Mouse (Mus musculus): ENCODE measurements around the gene Arpp21. TPM values are rescaled to one million over a fixed set of nuclear protein-coding genes. Genes with fewer than 3 reads are reported as not detected.

Gene Arpp21
- polyA plus RNA-seq, 1 experiment, result not detected

DNA sequence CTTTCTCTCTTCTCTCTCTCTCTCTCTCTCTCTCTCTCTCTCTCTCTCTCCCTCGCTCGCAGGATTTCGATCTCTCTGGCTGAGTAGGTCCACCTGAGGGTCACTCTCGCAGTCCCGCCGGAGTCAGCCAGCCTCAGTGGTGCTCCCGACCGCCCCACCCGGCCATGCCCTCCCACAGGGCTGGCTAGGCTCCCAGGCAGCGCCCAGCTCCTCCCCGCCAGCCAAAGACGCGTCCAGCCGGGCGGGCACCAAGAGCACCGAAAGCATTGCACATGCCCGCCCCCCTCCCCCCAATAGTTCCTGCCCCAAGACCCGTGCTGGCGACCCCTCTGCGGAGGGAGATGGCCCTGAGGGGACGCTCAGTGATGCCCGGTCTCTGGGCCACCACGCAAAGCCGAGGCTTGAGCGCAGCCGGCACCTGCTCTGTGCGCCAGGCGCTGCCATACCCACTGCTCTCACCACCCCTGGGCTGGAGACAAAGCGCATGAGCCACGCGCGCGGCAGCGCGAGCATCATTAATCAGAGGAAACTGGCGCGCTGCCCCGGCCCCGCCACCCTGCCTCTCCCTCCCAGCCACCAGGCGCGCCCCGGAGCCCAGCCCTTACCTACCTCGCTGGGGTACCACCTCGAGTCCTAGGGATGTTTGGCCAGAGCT lies 570 bp downstream of the Arpp21 start:
- no peaks in the 10 kb centered on the region; the same call in 1 of the 2 replicates for H3K4me1 ChIP-seq (ENCODE audit: control insufficient read depth, insufficient read depth, insufficient read length, low read length)
- no peak overlapping the region for H3K4me3 ChIP-seq (ENCODE audit: insufficient read depth, low read depth, low read length)
- H3K27ac ChIP-seq (replicated peaks; ENCODE audit: low read depth, low read length), result no peak overlapping the region

DNA sequence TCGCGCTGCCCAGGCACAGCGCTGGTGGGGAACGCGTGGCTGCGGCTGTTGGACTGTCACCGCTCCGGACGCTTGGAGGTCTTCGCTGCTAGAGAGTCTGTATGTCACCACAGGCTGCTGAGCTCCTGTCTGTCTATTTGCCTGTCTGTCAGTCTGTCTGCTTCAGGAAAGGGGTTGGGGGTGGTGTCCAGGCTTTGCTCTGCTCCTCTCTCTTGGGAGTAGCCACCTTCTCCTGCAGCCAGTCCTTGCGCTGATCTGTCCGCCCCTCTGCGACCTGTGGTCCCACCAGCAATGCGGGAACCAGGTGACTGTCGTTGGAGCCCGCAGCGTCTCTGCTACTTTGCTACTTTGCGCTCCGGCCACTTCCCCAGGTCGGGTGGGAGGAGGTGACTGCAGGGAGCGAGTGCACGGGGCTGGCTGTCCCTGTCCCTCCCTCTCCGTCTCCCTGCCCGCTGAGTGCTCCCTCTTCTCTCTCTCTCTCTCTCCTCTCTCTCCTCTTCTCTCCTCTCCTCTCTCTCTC lies 1.2 kb downstream of the Arpp21 start:
- Histone ChIP-seq H3K4me3 (ENCODE audit: insufficient read depth, low read depth, low read length) (no peak overlapping the region), H3K27ac (replicated peaks; ENCODE audit: low read depth, low read length) (no peak overlapping the region)

DNA sequence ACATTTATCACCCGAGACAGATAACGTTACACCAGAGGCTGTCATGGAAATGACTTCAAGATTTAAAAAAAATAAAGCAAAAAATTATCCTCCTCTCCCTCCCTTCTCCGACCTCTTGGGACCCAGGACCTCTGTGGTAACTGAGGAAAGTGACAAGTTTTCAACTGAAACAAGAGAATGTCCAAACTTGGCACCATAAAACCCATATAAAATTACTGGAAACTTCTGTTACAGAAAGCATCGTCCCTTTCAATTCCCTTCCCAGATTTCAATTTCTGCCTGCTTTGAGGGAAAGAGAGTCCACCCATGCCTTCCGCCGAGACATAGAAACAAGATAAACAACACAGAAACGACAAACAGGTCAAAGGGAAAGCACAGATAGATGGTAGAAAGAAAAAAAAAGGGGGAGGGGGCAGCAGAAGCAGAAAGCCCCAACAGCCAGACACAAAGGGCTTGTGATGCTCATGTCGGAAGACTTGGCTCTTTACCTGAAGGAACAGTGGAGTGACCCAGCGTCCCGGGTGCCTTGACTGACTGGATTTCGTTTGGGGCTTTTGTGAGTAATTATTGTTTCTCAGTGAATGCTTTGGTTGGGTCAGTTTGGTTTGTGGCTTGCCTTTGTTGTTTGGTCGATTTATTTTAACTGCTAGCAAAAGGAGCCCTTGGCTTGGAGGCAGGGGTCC lies 1.8 kb downstream of the Arpp21 start:
- no peaks in the 10 kb centered on the region; the same call in 1 of the 2 replicates for H3K4me1 ChIP-seq (ENCODE audit: control insufficient read depth, insufficient read depth, insufficient read length, low read length)
- no peak overlapping the region for H3K4me3 ChIP-seq (ENCODE audit: insufficient read depth, low read depth, low read length)
- H3K27ac ChIP-seq (replicated peaks; ENCODE audit: low read depth, low read length), result no peak overlapping the region

More for the DNA sequence above, 1.2 kb downstream of the Arpp21 start:
- H3K4me1 ChIP-seq (ENCODE audit: control insufficient read depth, insufficient read depth, insufficient read length, low read length), result no peaks in the 10 kb centered on the region; the same call in 1 of the 2 replicates

DNA sequence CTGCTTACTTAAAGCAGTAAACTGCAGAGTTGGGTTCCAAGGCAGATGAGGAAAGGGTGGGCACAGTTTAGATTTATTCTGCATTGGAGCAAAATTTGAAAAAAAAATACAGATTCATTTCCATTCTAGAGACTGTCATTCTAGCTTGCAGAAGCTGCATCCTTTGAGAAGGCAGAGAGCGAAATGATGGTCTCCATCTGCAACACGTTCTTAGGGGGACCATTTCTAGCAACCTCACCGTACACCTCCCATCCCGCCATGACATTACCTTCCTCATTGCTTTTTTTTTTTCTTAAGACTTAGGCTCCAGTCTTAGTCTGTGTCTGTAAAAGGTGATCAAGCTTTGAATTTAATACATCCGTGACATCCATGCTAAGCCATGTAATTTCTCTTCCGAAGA lies 2.4 kb downstream of the Arpp21 start:
- Histone ChIP-seq H3K4me3 (ENCODE audit: insufficient read depth, low read depth, low read length) (no peak overlapping the region), H3K27ac (replicated peaks; ENCODE audit: low read depth, low read length) (no peak overlapping the region), H3K4me1 (ENCODE audit: control insufficient read depth, insufficient read depth, insufficient read length, low read length) (no peaks in the 10 kb centered on the region; the same call in 1 of the 2 replicates)

DNA sequence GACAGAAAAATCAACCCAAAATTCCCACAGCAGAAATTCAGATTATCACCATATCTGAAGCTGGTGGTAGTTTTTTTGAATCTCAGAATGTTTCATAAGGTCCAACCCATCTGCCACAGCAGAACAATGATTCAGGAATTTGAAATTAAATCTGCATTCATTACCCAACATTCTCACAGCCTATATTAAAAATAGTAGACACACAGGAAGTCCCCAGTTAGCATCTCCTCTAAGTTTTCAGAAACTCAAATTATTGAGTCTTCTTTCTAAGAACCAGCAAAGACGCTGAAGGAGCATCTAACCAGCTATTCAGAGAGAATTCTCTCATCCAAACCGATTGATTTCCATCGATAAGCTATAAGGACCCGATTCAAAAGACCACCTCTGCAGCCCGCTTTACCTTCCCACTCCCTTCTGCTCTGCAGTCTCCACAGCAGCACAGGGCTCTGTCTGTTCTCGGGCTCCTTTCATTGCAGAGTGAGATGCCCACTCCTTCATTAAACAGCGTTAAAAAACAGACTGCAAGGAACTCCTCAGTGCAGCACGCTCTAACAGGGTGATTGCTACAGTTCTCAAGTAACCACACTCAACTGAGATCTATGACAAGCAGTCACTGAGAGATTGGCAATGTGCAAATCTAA lies 3.7 kb downstream of the Arpp21 start:
- Histone ChIP-seq H3K4me1 (ENCODE audit: control insufficient read depth, insufficient read depth, insufficient read length, low read length) (no peaks in the 10 kb centered on the region; the same call in 1 of the 2 replicates), H3K27ac (replicated peaks; ENCODE audit: low read depth, low read length) (no peak overlapping the region), H3K4me3 (ENCODE audit: insufficient read depth, low read depth, low read length) (no peak overlapping the region)

DNA sequence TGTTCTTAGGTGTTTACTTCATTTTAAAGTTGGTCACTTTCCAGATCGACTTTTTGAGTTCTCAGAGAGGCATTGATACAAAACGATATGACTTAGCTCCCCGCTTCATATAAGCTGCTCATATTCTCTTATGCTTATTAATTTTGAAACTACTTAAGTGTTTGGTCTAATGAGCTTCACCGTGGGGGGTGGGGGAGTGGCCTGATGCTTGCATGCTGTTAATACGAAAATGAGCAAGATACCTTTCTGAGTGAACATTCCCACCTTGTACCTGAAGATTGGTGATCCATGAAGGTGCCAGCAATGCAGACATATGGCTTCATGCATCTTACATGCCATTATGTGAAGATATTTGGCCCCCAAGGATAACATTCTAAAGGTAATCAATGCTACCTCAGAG lies 4.4 kb downstream of the Arpp21 start:
- Histone ChIP-seq H3K4me3 (ENCODE audit: insufficient read depth, low read depth, low read length) (no peak overlapping the region), H3K27ac (replicated peaks; ENCODE audit: low read depth, low read length) (no peak overlapping the region), H3K4me1 (ENCODE audit: control insufficient read depth, insufficient read depth, insufficient read length, low read length) (no peaks in the 10 kb centered on the region; the same call in 1 of the 2 replicates)

DNA sequence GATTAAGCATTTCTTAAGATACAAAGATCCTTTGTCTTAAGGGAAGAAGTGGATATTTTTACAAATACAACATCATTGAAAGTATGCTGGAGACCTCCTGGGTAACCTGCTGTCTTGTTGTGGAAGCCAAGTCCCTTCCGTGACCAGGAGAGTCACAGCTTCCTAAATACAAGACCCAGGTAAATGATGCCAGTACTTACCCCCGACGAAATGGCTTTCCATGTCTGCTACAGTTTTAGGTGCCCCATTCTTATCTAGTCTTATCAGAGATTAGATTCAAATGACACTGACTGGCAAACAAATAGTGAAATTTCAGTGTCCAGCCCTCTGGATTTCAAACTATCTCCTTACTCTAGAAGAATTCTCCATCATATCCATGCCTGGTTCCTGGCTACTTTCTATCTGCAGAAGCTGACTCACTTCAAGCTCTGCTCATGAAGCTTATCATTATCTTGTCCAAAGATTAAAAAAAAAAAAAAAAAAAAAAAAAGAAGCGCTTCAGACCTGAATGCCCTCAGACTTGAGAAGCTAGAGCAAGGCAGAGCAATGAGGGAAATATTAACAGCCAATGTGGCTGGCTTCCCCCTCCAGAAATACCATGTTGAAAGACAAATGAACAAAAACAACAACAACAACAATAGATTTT lies 4.9 kb downstream of the Arpp21 start:
- H3K4me3 ChIP-seq (ENCODE audit: insufficient read depth, low read depth, low read length), result no peak overlapping the region
- no peaks in the 10 kb centered on the region; the same call in 1 of the 2 replicates for H3K4me1 ChIP-seq (ENCODE audit: control insufficient read depth, insufficient read depth, insufficient read length, low read length)
- H3K27ac ChIP-seq (replicated peaks; ENCODE audit: low read depth, low read length), result no peak overlapping the region

DNA sequence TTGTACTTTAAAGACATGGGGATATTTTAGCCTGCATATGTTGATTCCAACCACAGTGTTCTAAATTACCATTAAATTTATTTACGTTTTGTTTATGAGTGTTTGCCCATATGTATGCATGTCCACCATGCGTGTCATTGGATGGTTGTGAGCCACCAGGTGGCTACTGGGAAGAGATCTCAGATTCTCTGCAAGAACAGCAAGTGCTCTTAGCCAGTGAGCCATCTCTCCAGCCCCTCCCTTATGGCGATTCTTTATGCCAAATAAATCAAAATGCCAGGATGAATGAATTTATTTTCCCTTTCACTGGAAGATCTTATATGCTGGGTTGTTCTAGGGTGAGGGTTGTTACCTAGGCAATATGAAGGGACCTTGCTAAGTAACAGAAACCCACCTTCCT lies 7.3 kb downstream of the Arpp21 start:
- H3K4me1 ChIP-seq (ENCODE audit: control insufficient read depth, insufficient read depth, insufficient read length, low read length), result no peaks in the 10 kb centered on the region
- no peak overlapping the region for H3K27ac ChIP-seq (replicated peaks; ENCODE audit: low read depth, low read length)
- H3K4me3 ChIP-seq (ENCODE audit: insufficient read depth, low read depth, low read length), result no peak overlapping the region

DNA sequence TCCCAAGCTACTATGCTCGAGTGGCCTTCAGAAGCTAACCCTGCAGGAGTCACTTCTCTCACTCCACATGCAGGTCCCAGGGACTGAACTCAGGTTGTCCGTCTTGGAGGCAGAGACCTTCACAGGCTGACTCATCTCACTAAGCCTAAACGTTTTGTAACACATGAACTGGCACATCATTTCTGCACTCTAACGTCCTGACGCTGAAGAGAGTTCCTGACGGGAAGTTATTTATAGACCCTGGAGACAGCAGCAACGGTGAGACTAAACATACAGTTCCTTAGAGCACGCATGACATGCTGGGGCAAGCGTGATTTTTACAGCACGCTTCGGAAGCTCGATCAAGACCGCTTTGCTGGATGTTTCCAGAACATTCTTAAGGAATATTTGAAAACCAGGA lies 8.6 kb downstream of the Arpp21 start:
- H3K4me1 ChIP-seq (ENCODE audit: control insufficient read depth, insufficient read depth, insufficient read length, low read length), result no peaks in the 10 kb centered on the region
- no peak overlapping the region for H3K4me3 ChIP-seq (ENCODE audit: insufficient read depth, low read depth, low read length)
- H3K27ac ChIP-seq (replicated peaks; ENCODE audit: low read depth, low read length), result no peak overlapping the region

DNA sequence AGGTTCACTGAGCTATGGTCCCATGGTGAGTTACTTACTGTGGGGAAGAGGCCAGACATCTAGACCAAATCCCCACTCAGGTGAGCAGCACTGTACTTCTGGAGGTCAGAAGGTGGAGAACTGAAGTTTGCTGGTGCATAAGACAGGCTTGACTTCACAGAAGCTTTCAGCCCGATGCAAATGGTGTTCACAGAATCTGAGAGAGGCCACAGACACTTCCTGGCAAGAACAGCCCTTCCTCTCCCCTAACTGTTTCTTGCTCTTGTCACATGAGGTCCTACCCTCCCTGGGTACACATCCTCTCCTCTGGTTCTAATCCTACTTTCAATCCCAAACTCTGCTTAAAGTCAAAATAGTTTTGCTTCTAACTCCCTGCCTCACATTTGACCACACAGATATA lies 9.2 kb downstream of the Arpp21 start:
- no peaks in the 10 kb centered on the region for H3K4me1 ChIP-seq (ENCODE audit: control insufficient read depth, insufficient read depth, insufficient read length, low read length)
- H3K27ac ChIP-seq (replicated peaks; ENCODE audit: low read depth, low read length), result no peak overlapping the region
- H3K4me3 ChIP-seq (ENCODE audit: insufficient read depth, low read depth, low read length), result no peak overlapping the region

DNA sequence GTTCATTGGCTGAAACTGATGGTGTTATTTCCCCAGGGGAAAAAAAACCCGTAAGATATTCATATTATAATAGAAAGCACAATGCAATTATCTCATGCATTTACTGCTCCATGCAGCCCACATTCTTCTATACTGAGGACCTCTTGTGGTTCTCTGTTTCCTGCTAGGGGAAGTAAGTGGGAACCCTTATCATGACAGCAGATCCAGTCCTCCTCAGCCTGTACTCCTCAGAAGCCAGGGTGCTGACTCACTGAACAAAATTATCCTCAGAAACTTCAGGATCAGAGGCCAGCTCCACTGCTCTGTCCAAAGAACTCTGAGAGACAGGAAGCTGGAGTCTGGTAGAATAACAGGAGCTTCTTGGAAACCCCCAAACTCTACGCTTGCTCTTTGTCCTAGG lies 10.7 kb downstream of the Arpp21 start:
- Histone ChIP-seq H3K4me1 (ENCODE audit: control insufficient read depth, insufficient read depth, insufficient read length, low read length) (no peaks in the 10 kb centered on the region), H3K27ac (replicated peaks; ENCODE audit: low read depth, low read length) (no peak overlapping the region), H3K4me3 (ENCODE audit: insufficient read depth, low read depth, low read length) (no peak overlapping the region)

DNA sequence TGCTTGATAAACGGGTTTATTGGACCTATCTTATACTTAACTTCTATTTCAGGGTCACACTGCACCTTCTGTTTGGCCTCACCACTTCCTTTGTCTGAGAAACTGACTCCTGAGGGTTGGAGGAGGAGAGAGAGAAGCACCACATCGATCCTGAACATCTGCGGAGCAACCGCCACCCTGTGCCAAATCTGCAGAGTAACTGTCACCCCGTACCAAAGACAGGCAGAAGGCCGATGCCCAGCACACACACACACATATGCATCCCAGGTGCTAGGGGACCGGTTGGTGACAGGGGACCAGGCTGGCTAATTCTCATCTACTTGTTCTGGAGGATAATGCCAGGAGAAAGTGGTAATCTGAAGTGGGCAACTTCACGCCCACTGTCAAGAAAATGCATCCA lies 16.4 kb downstream of the Arpp21 start:
- no peaks in the 10 kb centered on the region for H3K4me1 ChIP-seq (ENCODE audit: control insufficient read depth, insufficient read depth, insufficient read length, low read length)
- no peak overlapping the region for H3K27ac ChIP-seq (replicated peaks; ENCODE audit: low read depth, low read length)
- H3K4me3 ChIP-seq (ENCODE audit: insufficient read depth, low read depth, low read length), result no peak overlapping the region

DNA sequence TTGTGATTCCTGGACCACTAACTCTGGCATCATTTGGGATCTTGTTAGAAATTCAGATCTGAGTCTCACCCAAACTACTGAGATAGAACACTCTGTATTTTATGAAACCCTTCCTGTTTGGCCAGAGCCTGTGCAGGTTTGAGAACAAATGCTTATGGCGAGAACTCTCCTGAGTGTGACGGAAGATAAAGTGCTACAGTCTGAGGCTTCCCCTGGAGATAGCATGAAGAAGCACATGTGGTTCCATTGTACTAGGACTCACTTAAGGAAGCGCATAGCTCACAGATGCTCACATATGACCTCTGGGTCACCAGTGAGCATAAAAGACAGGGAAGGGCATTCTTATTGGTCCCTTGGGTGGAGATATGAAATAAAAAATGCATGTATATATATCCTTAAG lies 17.5 kb downstream of the Arpp21 start:
- Histone ChIP-seq H3K4me1 (ENCODE audit: control insufficient read depth, insufficient read depth, insufficient read length, low read length) (no peaks in the 10 kb centered on the region), H3K27ac (replicated peaks; ENCODE audit: low read depth, low read length) (no peak overlapping the region), H3K4me3 (ENCODE audit: insufficient read depth, low read depth, low read length) (no peak overlapping the region)

DNA sequence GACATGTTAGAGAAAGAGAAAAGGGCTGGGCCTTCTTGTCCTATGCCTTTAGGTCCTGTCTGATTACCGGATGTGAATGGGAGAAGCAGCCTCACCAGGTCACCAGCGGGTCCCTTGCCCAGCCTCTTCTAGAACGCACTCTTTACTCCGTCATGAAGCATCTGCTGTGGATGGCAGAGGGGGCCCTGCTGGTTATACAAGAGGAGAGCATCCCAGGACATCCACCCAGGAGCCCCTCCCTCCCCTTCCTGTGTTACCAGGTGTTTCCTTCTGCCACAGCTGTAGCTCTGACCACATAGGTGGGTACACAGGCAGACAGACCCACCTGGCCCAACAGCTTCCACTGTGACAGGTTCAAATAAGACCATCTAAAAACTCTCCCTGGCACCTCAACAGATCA lies 18.6 kb downstream of the Arpp21 start:
- no peak overlapping the region for H3K27ac ChIP-seq (replicated peaks; ENCODE audit: low read depth, low read length)
- no peaks in the 10 kb centered on the region for H3K4me1 ChIP-seq (ENCODE audit: control insufficient read depth, insufficient read depth, insufficient read length, low read length)
- H3K4me3 ChIP-seq (ENCODE audit: insufficient read depth, low read depth, low read length), result no peak overlapping the region

Measured in brown adipose tissue, adult 24 weeks (tissue).